Mouse (Mus musculus) midbrain, embryonic 15.5 days (tissue): Measurements from ENCODE around the gene Lmo1. TPM values are rescaled to one million over a fixed set of nuclear protein-coding genes. Genes with fewer than 3 reads are reported as not detected.

ENCODE experiments used
- ATAC-seq: fragments of 200-750 bp; cut with Nextera tagmentation; replicated peaks from 2 replicates; pipeline ENCODE4 v1.8.0; 2017; ENCODE audit warnings: moderate TSS enrichment
- H3K27ac ChIP-seq: fragments of 300-500 bp; sonication (generic); 2 replicates; pipeline ENCODE4 v1.5.1; 2015; ENCODE audit warnings: mild to moderate bottlenecking, inconsistent platforms
- H3K27me3 ChIP-seq: fragments of 300-500 bp; sonication (generic); replicated peaks from 2 replicates; pipeline ENCODE4 v1.6.1; 2015; ENCODE audit warnings: inconsistent platforms
- H3K36me3 ChIP-seq: fragments of 300-500 bp; sonication (generic); replicated peaks from 2 replicates; pipeline ENCODE4 v1.6.1; 2015; ENCODE audit warnings: inconsistent platforms
- H3K4me1 ChIP-seq: fragments of 300-500 bp; sonication (generic); 2 replicates; pipeline ENCODE4 v1.6.1; 2015; ENCODE audit warnings: inconsistent platforms
- H3K4me2 ChIP-seq: fragments of 300-500 bp; sonication (generic); 2 replicates; pipeline ENCODE4 v1.6.1; 2015; ENCODE audit warnings: inconsistent platforms, mild to moderate bottlenecking, moderate library complexity
- H3K4me3 ChIP-seq: fragments of 300-500 bp; sonication (generic); 2 replicates; pipeline ENCODE4 v1.5.1; 2015; ENCODE audit warnings: mild to moderate bottlenecking, inconsistent platforms
- H3K9ac ChIP-seq: fragments of 300-500 bp; sonication (generic); 2 replicates; pipeline ENCODE4 v1.6.1; 2015; ENCODE audit warnings: mild to moderate bottlenecking, inconsistent platforms
- H3K9me3 ChIP-seq: fragments of 300-500 bp; sonication (generic); 2 replicates; pipeline ENCODE4 v1.6.1; 2016; ENCODE audit warnings: inconsistent platforms
- WGBS: fragments of 180-500 bp; shearing (Covaris S2); methylation state at CpG from one replicate; pipeline ENCODE4 v1.1.7; 2015; ENCODE audit warnings: mixed read lengths; 5-methylcytosine and 5-hydroxymethylcytosine counted together
- polyA plus RNA-seq: library from polyadenylated mRNA; unstranded; fragments of >200 nt; fragmentation: Nextera tagmentation; extraction: Ambion mirVana; gene quantifications from 2 replicates; pipeline ENCODE4 v1.2.1, GENCODE M21; 2015

Lmo1 gene
- polyA plus RNA-seq = 153 and 155 TPM in 2 replicates

GRCm38 (mm10) chr7:109174949-109175669 lies at the start of gene Lmo1:
TSS of gene Lmo1 (minus strand) at chr7:109175207.
- WGBS = under 1% methylated on average over 67 of the region's 67 CpGs
- Histone ChIP-seq H3K4me1 (peaks cover 52% of the 10 kb centered on the region), H3K4me3 (peak within 1 kb of the TSS; percentile 56), H3K9me3 (no peaks in the 10 kb centered on the region), H3K27ac (peak within 1 kb of the TSS; percentile 79), H3K4me2 (peak within 1 kb of the TSS; percentile 85), H3K36me3 (no peaks in the 10 kb centered on the region), H3K9ac (peak within 1 kb of the TSS; percentile 76), H3K27me3 (no peaks in the 10 kb centered on the region; the same call in 1 of the 2 replicates)
- peak; percentile 69 for ATAC-seq

- Histone ChIP-seq H3K36me3 (no peaks in the 10 kb centered on the region), H3K4me1 (peaks cover 2% of the 10 kb centered on the region; the same call in 1 of the 2 replicates), H3K9me3 (no peaks in the 10 kb centered on the region), H3K27ac (0 out of 2 replicates have a peak overlapping the region, but pooled peaks have one; percentile 35), H3K9ac (no peak overlapping the region), H3K27me3 (no peaks in the 10 kb centered on the region), H3K4me3 (no peak overlapping the region), H3K4me2 (no peak overlapping the region)
- WGBS = 78% methylated on average over 15 of the region's 15 CpGs
- no peak for ATAC-seq
Measured at GRCm38 (mm10) chr7:109221716-109222110, 46.7 kb upstream of the Lmo1 start.

- Histone ChIP-seq H3K4me3 (no peak overlapping the region), H3K27ac (0 out of 2 replicates have a peak overlapping the region, but pooled peaks have one; percentile 28), H3K9ac (no peak overlapping the region), H3K9me3 (no peaks in the 10 kb centered on the region), H3K36me3 (no peaks in the 10 kb centered on the region), H3K4me2 (no peak overlapping the region), H3K27me3 (no peaks in the 10 kb centered on the region), H3K4me1 (peaks cover 2% of the 10 kb centered on the region; the same call in 1 of the 2 replicates)
- ATAC-seq = peak; percentile 44; the same call in 1 of the 2 replicates
- WGBS = 70% methylated on average over 20 of the region's 20 CpGs
Measured at GRCm38 (mm10) chr7:109220766-109221715, 46.0 kb upstream of the Lmo1 start.

- no peak overlapping the region for H3K4me2 ChIP-seq
- no peak overlapping the region for H3K4me3 ChIP-seq
- no peaks in the 10 kb centered on the region for H3K9me3 ChIP-seq
- H3K36me3 ChIP-seq = no peaks in the 10 kb centered on the region
- H3K27me3 ChIP-seq = no peaks in the 10 kb centered on the region
- 79% methylated on average over 4 of the region's 4 CpGs for WGBS
- no peak overlapping the region for H3K9ac ChIP-seq
- no peak for ATAC-seq
- H3K4me1 ChIP-seq = peaks cover 2% of the 10 kb centered on the region; the same call in 1 of the 2 replicates
- no peak overlapping the region for H3K27ac ChIP-seq
Measured at GRCm38 (mm10) chr7:109220026-109220425, 45.0 kb upstream of the Lmo1 start.

- H3K27ac ChIP-seq = no peak overlapping the region
- no peaks in the 10 kb centered on the region for H3K9me3 ChIP-seq
- no peak for ATAC-seq
- no peaks in the 10 kb centered on the region for H3K36me3 ChIP-seq
- H3K9ac ChIP-seq = no peak overlapping the region
- 10% methylated on average over 5 of the region's 5 CpGs for WGBS
- H3K4me3 ChIP-seq = no peak overlapping the region
- no peak overlapping the region for H3K4me2 ChIP-seq
- H3K27me3 ChIP-seq = no peaks in the 10 kb centered on the region
- peaks cover 2% of the 10 kb centered on the region; the same call in 1 of the 2 replicates for H3K4me1 ChIP-seq
Measured at GRCm38 (mm10) chr7:109218977-109219271, 43.9 kb upstream of the Lmo1 start.

- Histone ChIP-seq H3K27me3 (no peaks in the 10 kb centered on the region), H3K4me1 (peaks cover 2% of the 10 kb centered on the region; the same call in 1 of the 2 replicates), H3K9me3 (no peaks in the 10 kb centered on the region), H3K4me3 (no peak overlapping the region), H3K9ac (no peak overlapping the region), H3K36me3 (no peaks in the 10 kb centered on the region), H3K4me2 (no peak overlapping the region), H3K27ac (no peak overlapping the region)
- peak; percentile 27 for ATAC-seq
- WGBS = 79% methylated on average over 2 of the region's 2 CpGs
Measured at GRCm38 (mm10) chr7:109218130-109218976, 43.3 kb upstream of the Lmo1 start.

GRCm38 (mm10) chr7:109209804-109210203 lies 34.8 kb upstream of the Lmo1 start:
- Histone ChIP-seq H3K4me3 (no peak overlapping the region), H3K9ac (no peak overlapping the region), H3K27me3 (no peaks in the 10 kb centered on the region), H3K27ac (no peak overlapping the region), H3K4me1 (no peaks in the 10 kb centered on the region), H3K9me3 (no peaks in the 10 kb centered on the region), H3K4me2 (no peak overlapping the region), H3K36me3 (no peaks in the 10 kb centered on the region)
- no peak for ATAC-seq
- 88% methylated on average over 2 of the region's 2 CpGs for WGBS

- Histone ChIP-seq H3K9me3 (no peaks in the 10 kb centered on the region), H3K4me2 (no peak overlapping the region), H3K36me3 (no peaks in the 10 kb centered on the region), H3K4me3 (no peak overlapping the region), H3K4me1 (no peaks in the 10 kb centered on the region), H3K27me3 (no peaks in the 10 kb centered on the region), H3K27ac (no peak overlapping the region), H3K9ac (no peak overlapping the region)
- 57% methylated on average over 4 of the region's 4 CpGs for WGBS
- no peak for ATAC-seq
Measured at GRCm38 (mm10) chr7:109207811-109208210, 32.8 kb upstream of the Lmo1 start.

- no peak for ATAC-seq
- Histone ChIP-seq H3K4me2 (no peak overlapping the region), H3K9me3 (no peaks in the 10 kb centered on the region), H3K27me3 (no peaks in the 10 kb centered on the region), H3K4me3 (no peak overlapping the region), H3K27ac (no peak overlapping the region), H3K9ac (no peak overlapping the region), H3K36me3 (no peaks in the 10 kb centered on the region), H3K4me1 (no peaks in the 10 kb centered on the region)
- 69% methylated on average over 2 of the region's 2 CpGs for WGBS
Measured at GRCm38 (mm10) chr7:109206358-109206757, 31.4 kb upstream of the Lmo1 start.

GRCm38 (mm10) chr7:109203140-109203539 lies 28.1 kb upstream of the Lmo1 start:
- no peak for ATAC-seq
- Histone ChIP-seq H3K9ac (no peak overlapping the region), H3K4me3 (no peak overlapping the region), H3K27me3 (no peaks in the 10 kb centered on the region), H3K9me3 (no peaks in the 10 kb centered on the region), H3K36me3 (no peaks in the 10 kb centered on the region), H3K4me1 (no peaks in the 10 kb centered on the region), H3K4me2 (no peak overlapping the region), H3K27ac (0 out of 2 replicates have a peak overlapping the region, but pooled peaks have one; percentile 20)
- 72% methylated on average over 3 of the region's 3 CpGs for WGBS

GRCm38 (mm10) chr7:109200559-109200958 lies 25.6 kb upstream of the Lmo1 start:
- no peak overlapping the region for H3K9ac ChIP-seq
- H3K4me2 ChIP-seq = no peak overlapping the region
- H3K27me3 ChIP-seq = no peaks in the 10 kb centered on the region
- ATAC-seq = no peak
- WGBS = 88% methylated on average over 3 of the region's 3 CpGs
- peaks cover 19% of the 10 kb centered on the region for H3K4me1 ChIP-seq
- no peak overlapping the region for H3K27ac ChIP-seq
- no peaks in the 10 kb centered on the region for H3K9me3 ChIP-seq
- H3K36me3 ChIP-seq = no peaks in the 10 kb centered on the region
- H3K4me3 ChIP-seq = no peak overlapping the region
